Comparison of ENCODE assay signal across 17 mouse cellular contexts in the genomic region with DNA sequence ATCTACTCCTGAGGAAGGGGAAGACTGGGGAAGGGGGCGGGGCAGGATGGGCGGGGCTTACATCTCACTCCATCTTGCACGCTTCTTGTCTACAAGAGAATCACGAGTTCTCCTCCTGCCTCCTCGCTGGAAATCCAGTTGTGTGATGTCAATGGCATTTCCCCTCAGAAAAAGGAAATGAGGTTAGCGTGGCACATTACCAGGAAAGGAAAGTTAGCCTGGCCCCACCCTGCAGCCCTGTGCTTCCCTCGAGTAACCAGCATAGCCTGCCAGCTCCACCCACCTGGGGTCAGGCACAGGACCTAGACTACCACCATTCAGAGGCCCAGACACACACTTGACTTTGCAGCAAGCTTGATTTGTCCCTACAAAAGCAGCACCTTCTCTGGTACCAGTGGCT. TPM values are rescaled to one million over a fixed set of nuclear protein-coding genes. Genes with fewer than 3 reads are reported as not detected.
DNase-seq lines count a peak whose midpoint lies in the region; ATAC-seq lines count a peak whose summit lies in the region.
"Had no signal": no experiment of that assay in that cellular context is flagged by ENCODE, and none has a peak within 500 bp of the region (broad histone marks: within the 10 kb centered on the region; RNA-seq: fewer than 3 reads in every experiment).

No protein-coding gene starts in this region.

- H3K9ac ChIP-seq in heart, embryonic 11.5 days (ENCODE audit: low read depth, low read length): no peak overlapping the region
- H3K9ac ChIP-seq: forebrain, postnatal 0 days; limb, embryonic 12.5 days had no signal

- no peak overlapping the region for H3K27ac ChIP-seq in heart, embryonic 11.5 days (ENCODE audit: low read depth, low read length)
- H3K27ac ChIP-seq: embryonic facial prominence, embryonic 10.5 days; limb, embryonic 12.5 days; midbrain, embryonic 10.5 days had no signal

- no peak overlapping the region for H3K4me2 ChIP-seq in heart, embryonic 11.5 days
- H3K4me2 ChIP-seq: limb, embryonic 12.5 days had no signal

- no peaks in the 10 kb centered on the region for H3K9me3 ChIP-seq in heart, embryonic 11.5 days (replicated peaks; ENCODE audit: control insufficient read depth, low read length)
- H3K9me3 ChIP-seq: embryonic facial prominence, embryonic 10.5 days; limb, embryonic 12.5 days; midbrain, embryonic 10.5 days had no signal

- no peaks in the 10 kb centered on the region for H3K36me3 ChIP-seq in heart, embryonic 11.5 days (ENCODE audit: control insufficient read depth, insufficient read depth, low read length)
- H3K36me3 ChIP-seq: embryonic facial prominence, embryonic 10.5 days; limb, embryonic 12.5 days; midbrain, embryonic 10.5 days had no signal

- no peaks in the 10 kb centered on the region for H3K27me3 ChIP-seq in heart, embryonic 11.5 days (ENCODE audit: control insufficient read depth, insufficient read depth, low read length)
- H3K27me3 ChIP-seq: limb, embryonic 12.5 days; Patski had no signal

- WGBS in heart, embryonic 11.5 days (ENCODE audit: insufficient replicate concordance): 53% methylated on average over 7 of the region's 7 CpGs

- H3K4me1 ChIP-seq in heart, embryonic 11.5 days (ENCODE audit: control insufficient read depth, insufficient read depth, low read length): peaks cover 16% of the 10 kb centered on the region
- H3K4me1 ChIP-seq: embryonic facial prominence, embryonic 10.5 days; limb, embryonic 12.5 days had no signal

- peak; percentile 64 to 65 for DNase-seq in heart, adult 9 months (ENCODE audit: low spot score in 2 of 2)
- peak; percentile 67 for DNase-seq in CD4-positive, CD25-positive, alpha-beta regulatory T cell, adult 2 months (ENCODE audit: low read depth, low spot score)
- DNase-seq in induced T-regulatory cell, adult 2 months (ENCODE audit: low read depth): peak; percentile 82
- DNase-seq in lung, postnatal 14 days: peak; percentile 46
- DNase-seq in layer of hippocampus, adult 9-10 months (ENCODE audit: low spot score): no peak
- no peak for DNase-seq in c-Kit-positive CD71-positive TER-119-positive erythroid progenitor cells, embryonic 14.5 days (ENCODE audit: low spot score)
- DNase-seq in testis, postnatal 14 days (ENCODE audit: low spot score): no peak
- DNase-seq: adrenal gland, adult 8-10 months; cerebellum, postnatal 25 days; forebrain, postnatal 0 days; thymus, postnatal 4 days had no signal

- no peak overlapping the region for H3K4me3 ChIP-seq in heart, embryonic 11.5 days (ENCODE audit: low read depth, low read length)
- H3K4me3 ChIP-seq: embryonic facial prominence, embryonic 10.5 days; limb, embryonic 12.5 days; midbrain, embryonic 10.5 days had no signal

- ATAC-seq in heart, embryonic 11.5 days (replicated peaks; ENCODE audit: insufficient number of reproducible peaks, low FRiP score, low TSS enrichment): no peak
- ATAC-seq: forebrain, postnatal 0 days; intestine, postnatal 0 days; Patski had no signal

RNA-seq across cellular contexts. Expression of a gene that starts 42.5 kb away (rescaled TPM):
- polyA plus RNA-seq in heart, embryonic 11.5 days (2014; fragmentation: Nextera tagmentation; extraction: Ambion mirVana): 3.9 and 6.4 TPM in 2 replicates

Comparison
In these comparisons a context has a peak if more than half of its experiments do, and no peak if none do; other contexts are left out.
1. DNase-seq: peak in heart, adult 9 months (2 of 2), CD4-positive, CD25-positive, alpha-beta regulatory T cell, adult 2 months (single experiment), induced T-regulatory cell, adult 2 months (single experiment) and lung, postnatal 14 days (single experiment); none in layer of hippocampus, adult 9-10 months (single experiment), c-Kit-positive CD71-positive TER-119-positive erythroid progenitor cells, embryonic 14.5 days (single experiment) and testis, postnatal 14 days (single experiment).